Mouse (Mus musculus): ENCODE data around the gene Pla2g5.

DNA sequence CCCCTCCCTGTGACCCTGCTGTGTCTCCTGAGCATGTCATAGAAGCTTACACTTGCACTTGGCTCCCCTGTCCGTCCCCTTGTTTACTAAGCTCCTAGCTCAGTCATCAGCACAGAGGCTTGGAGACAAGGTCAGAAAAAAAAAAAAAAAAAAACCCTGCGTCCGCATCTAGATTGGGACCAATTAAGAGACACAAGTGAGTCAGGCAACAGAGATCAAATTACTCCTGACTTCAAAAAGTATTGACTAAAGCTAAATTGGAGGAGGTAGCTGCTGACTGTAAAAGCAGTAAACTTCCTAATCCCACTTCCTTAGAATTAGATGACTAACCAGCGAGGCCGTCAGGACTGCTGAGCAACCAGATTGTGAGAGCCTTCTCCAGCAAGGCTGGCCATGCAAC is 1.8 kb upstream of the Pla2g5 start:
- no peak for TF ChIP-seq POLR2A (IDR thresholded peaks at IDR 0.05; ENCODE audit: low read depth, low read length)
- no peak for TF ChIP-seq CTCF (IDR thresholded peaks at IDR 0.05; ENCODE audit: borderline replicate concordance, insufficient read depth, low read length)

Measured in embryonic fibroblast, embryonic 13.5 days (primary cell).